Mouse (Mus musculus): ENCODE data around the gene Bmpr1b.

DNA sequence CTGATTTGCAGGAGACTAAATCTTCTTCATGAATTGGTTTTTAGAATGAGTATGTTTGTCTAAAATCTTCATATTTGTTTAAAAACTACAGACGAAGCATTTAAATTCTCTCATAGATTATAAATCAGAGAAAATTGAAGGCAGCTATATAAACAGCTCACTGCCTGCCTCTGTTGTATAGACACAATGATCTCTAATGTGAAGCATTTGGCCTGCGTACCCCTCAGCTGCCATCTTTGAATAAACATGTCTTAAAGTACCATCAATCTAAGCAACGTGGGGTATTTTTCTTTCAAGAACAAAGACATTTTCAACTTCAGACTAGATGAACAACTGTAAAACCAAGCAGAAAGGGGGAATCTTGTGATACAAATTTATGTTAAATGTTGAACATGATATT lies 109.3 kb downstream of the Bmpr1b start:
- TF ChIP-seq CTCF (IDR thresholded peaks at IDR 0.05; ENCODE audit: control insufficient read depth, insufficient read depth, low read length), result no peak
- no peak for TF ChIP-seq POLR2A (IDR thresholded peaks at IDR 0.05; ENCODE audit: borderline replicate concordance, control insufficient read depth, low read depth, low read length)
